Mouse (Mus musculus) gastrocnemius, postnatal 25 days (tissue): ENCODE measurements around the gene Klf9. TPM values are rescaled to one million over a fixed set of nuclear protein-coding genes. Genes with fewer than 3 reads are reported as not detected.

ENCODE experiments used
- DNase-seq: peaks from one replicate; pipeline ENCODE4 v3.0.0; 2022
- long read RNA-seq, 2 experiments: library from polyadenylated mRNA; stranded (forward); transcript quantifications; one replicate each; pipeline ENCODE4 v2.0.0; 2021
- total RNA-seq, 2 experiments: library from RNA; stranded (reverse); gene quantifications; 1 replicate in 1 of 2; 2 replicates in 1 of 2; pipeline ENCODE4 v1.2.3; 2021

The Klf9 gene
- total RNA-seq = 100 to 1,000 TPM in 1 of 2 experiments, 10 to 100 TPM in 1; 98.1 to 101 TPM
- long read RNA-seq, experiment 1, full-length matches to known transcripts = 11 of 140 reads
- long read RNA-seq, experiment 1, partial matches to known transcripts = 0 of 140 reads
- long read RNA-seq, experiment 1, other reads (novel, unspliced or antisense) = 129 of 140 reads
- long read RNA-seq, experiment 2, full-length matches to known transcripts = 14 of 222 reads
- long read RNA-seq, experiment 2, partial matches to known transcripts = 0 of 222 reads
- long read RNA-seq, experiment 2, other reads (novel, unspliced or antisense) = 208 of 222 reads

GRCm38 (mm10) chr19:23140689-23141317 lies at the start of gene Klf9:
Gene Klf9, plus strand, starts transcription at chr19:23141226.
- peak; percentile 98 for DNase-seq

GRCm38 (mm10) chr19:23091586-23091985 lies 49.4 kb upstream of the Klf9 start:
- DNase-seq = no peak

GRCm38 (mm10) chr19:23093548-23093947 lies 47.5 kb upstream of the Klf9 start:
- no peak for DNase-seq

GRCm38 (mm10) chr19:23094906-23095305 lies 46.1 kb upstream of the Klf9 start:
- DNase-seq = no peak

- no peak for DNase-seq
These were observed 34.2 kb upstream of the Klf9 start for GRCm38 (mm10) chr19:23106859-23107258.

GRCm38 (mm10) chr19:23107335-23107734 lies 33.7 kb upstream of the Klf9 start:
- no peak for DNase-seq

- DNase-seq = no peak
These were observed 19.2 kb upstream of the Klf9 start for GRCm38 (mm10) chr19:23121875-23122274.

GRCm38 (mm10) chr19:23124023-23124550 lies 16.9 kb upstream of the Klf9 start:
- DNase-seq = no peak

GRCm38 (mm10) chr19:23125227-23126150 lies 15.5 kb upstream of the Klf9 start:
- no peak for DNase-seq

GRCm38 (mm10) chr19:23129908-23130307 lies 11.1 kb upstream of the Klf9 start:
- DNase-seq = no peak

GRCm38 (mm10) chr19:23132106-23132635 lies 8.9 kb upstream of the Klf9 start:
- no peak for DNase-seq

GRCm38 (mm10) chr19:23132720-23133426 lies 8.2 kb upstream of the Klf9 start:
- DNase-seq = no peak

GRCm38 (mm10) chr19:23133427-23134094 lies 7.5 kb upstream of the Klf9 start:
- no peak for DNase-seq

- DNase-seq = peak; percentile 94
These were observed 7.0 kb upstream of the Klf9 start for GRCm38 (mm10) chr19:23134095-23134440.

GRCm38 (mm10) chr19:23134441-23135301 lies 6.4 kb upstream of the Klf9 start:
- peak; percentile 98 for DNase-seq

- DNase-seq = peak; percentile 94
These were observed 5.5 kb upstream of the Klf9 start for GRCm38 (mm10) chr19:23135349-23136201.

- DNase-seq = peak; percentile 83
These were observed 4.7 kb upstream of the Klf9 start for GRCm38 (mm10) chr19:23136202-23136850.

- no peak for DNase-seq
These were observed 3.7 kb upstream of the Klf9 start for GRCm38 (mm10) chr19:23137295-23137694.
